Mouse (Mus musculus) kidney, embryonic 15.5 days (tissue): Measurements from ENCODE around the gene Tceanc. TPM values are rescaled to one million over a fixed set of nuclear protein-coding genes. Genes with fewer than 3 reads are reported as not detected.
A peak's percentile ranks its signal among the peaks of the same experiment; 100 is the strongest.

ENCODE experiments used
- ATAC-seq: fragments of 200-750 bp; cut with Nextera tagmentation; replicated peaks from 2 replicates; pipeline ENCODE4 v1.8.0; 2017; ENCODE audit warnings: moderate TSS enrichment; ENCODE audit not compliant: low FRiP score
- H3K27ac ChIP-seq: fragments of 300-500 bp; sonication (generic); 2 replicates; pipeline ENCODE4 v1.5.1; 2015; ENCODE audit warnings: mild to moderate bottlenecking, inconsistent platforms
- H3K27me3 ChIP-seq: fragments of 300-500 bp; sonication (generic); 2 replicates; pipeline ENCODE4 v1.6.1; 2015; ENCODE audit warnings: inconsistent platforms
- H3K36me3 ChIP-seq: fragments of 300-500 bp; sonication (generic); 2 replicates; pipeline ENCODE4 v1.6.1; 2015; ENCODE audit warnings: inconsistent platforms
- H3K4me1 ChIP-seq: fragments of 300-500 bp; sonication (generic); 2 replicates; pipeline ENCODE4 v1.6.1; 2015; ENCODE audit warnings: inconsistent platforms
- H3K4me2 ChIP-seq: fragments of 300-500 bp; sonication (generic); 2 replicates; pipeline ENCODE4 v1.6.1; 2015; ENCODE audit warnings: moderate library complexity, mild to moderate bottlenecking, inconsistent platforms
- H3K4me3 ChIP-seq: fragments of 300-500 bp; sonication (generic); replicated peaks from 2 replicates; pipeline ENCODE4 v1.5.1; 2015; ENCODE audit warnings: mild to moderate bottlenecking, inconsistent platforms
- H3K9ac ChIP-seq: fragments of 300-500 bp; sonication (generic); 2 replicates; pipeline ENCODE4 v1.6.1; 2015; ENCODE audit warnings: mild to moderate bottlenecking, inconsistent platforms
- H3K9me3 ChIP-seq: fragments of 300-500 bp; sonication (generic); replicated peaks from 2 replicates; pipeline ENCODE4 v1.6.1; 2016; ENCODE audit warnings: inconsistent platforms
- WGBS: fragments of 180-500 bp; shearing (Covaris S2); methylation state at CpG from one replicate; pipeline ENCODE4 v1.1.7; 2015; ENCODE audit warnings: mixed read lengths; 5-methylcytosine and 5-hydroxymethylcytosine counted together
- polyA plus RNA-seq: library from polyadenylated mRNA; unstranded; fragments of >200 nt; fragmentation: Nextera tagmentation; extraction: Ambion mirVana; gene quantifications from 2 replicates; pipeline ENCODE4 v1.2.1, GENCODE M21; 2015

Gene Tceanc
- polyA plus RNA-seq = 8.7 and 8.8 TPM in 2 replicates

DNA sequence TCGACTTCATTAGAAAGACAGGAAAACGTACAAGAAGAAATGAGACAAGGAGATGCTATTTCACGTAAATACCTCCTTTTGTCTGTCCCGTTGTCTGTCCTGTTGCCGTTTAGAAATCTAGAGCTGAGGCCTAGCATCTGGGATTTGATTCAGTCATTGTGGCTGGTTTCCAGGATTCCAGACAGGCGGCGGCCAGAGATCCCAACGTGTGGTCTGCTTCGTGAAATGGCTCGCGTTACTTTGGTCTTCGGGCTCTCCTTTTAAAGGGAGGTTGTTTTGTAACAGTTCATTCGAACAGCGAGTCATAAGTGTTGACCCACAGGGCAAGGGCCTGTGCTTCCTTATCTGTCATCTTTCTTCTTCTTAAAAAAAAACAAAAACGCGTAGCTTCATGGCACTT, at the start of gene Tceanc:
Gene Tceanc (minus strand): TSS at position 223 of the 400 bp plus-strand sequence.
- Histone ChIP-seq H3K27ac (no peak within 1 kb of the TSS), H3K36me3 (no peaks in the 10 kb centered on the region), H3K4me1 (0 out of 2 replicates have a peak, but pooled peaks cover 7% of the 10 kb centered on the region), H3K4me3 (no peak within 1 kb of the TSS), H3K4me2 (no peak within 1 kb of the TSS), H3K27me3 (peaks cover 32% of the 10 kb centered on the region), H3K9ac (no peak within 1 kb of the TSS), H3K9me3 (no peaks in the 10 kb centered on the region)
- WGBS = 71% methylated on average over 16 of the region's 16 CpGs
- ATAC-seq = no peak

DNA sequence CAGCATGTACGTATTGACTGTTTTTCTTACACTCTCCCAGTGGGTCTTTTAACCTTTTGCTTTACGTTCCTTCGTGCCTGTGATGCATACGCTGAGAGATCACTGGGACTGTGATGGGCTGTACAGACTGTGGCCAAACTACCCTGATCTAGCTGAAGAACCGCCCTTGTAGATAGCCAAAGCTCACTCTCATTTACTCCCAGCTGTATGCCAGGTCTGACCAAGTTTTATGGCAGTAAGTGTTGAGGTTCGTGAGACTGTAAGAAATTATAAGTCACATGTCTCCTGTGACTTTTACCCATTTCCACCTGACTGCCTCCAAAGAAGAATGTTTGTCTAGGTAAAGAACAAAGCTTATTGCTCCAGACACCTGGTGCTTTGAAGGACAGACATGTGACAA, 47.6 kb upstream of the Tceanc start:
- Histone ChIP-seq H3K36me3 (no peaks in the 10 kb centered on the region), H3K9ac (no peak overlapping the region), H3K9me3 (no peaks in the 10 kb centered on the region), H3K4me1 (no peaks in the 10 kb centered on the region), H3K4me2 (no peak overlapping the region), H3K27ac (no peak overlapping the region), H3K4me3 (no peak overlapping the region), H3K27me3 (peaks cover 15% of the 10 kb centered on the region)
- WGBS = 78% methylated on average over 6 of the region's 6 CpGs
- no peak for ATAC-seq

DNA sequence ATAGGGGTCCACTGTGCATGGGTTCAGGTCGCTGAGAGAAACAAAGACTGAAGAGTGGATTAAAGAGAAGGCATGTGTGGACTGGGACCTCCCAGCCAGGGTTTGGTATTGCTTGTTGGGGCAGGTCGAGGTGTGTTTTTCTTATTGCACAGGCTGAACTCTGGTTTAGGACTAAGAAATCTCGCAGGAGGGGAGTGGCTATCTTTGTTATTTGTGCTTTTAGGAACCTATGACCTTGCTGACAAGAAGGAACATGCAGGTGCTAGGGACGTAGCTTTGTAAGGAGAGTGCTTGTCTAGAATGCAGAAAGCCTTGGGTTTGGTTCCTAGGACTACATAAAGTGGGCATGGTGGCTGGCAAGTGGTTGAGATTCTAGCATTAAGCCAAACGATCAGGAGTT, 47.0 kb upstream of the Tceanc start:
- Histone ChIP-seq H3K4me1 (no peaks in the 10 kb centered on the region), H3K4me2 (no peak overlapping the region), H3K27me3 (peaks cover 15% of the 10 kb centered on the region), H3K27ac (no peak overlapping the region), H3K36me3 (no peaks in the 10 kb centered on the region), H3K9me3 (no peaks in the 10 kb centered on the region), H3K9ac (no peak overlapping the region), H3K4me3 (no peak overlapping the region)
- WGBS = 67% methylated on average over 5 of the region's 5 CpGs
- ATAC-seq = no peak

DNA sequence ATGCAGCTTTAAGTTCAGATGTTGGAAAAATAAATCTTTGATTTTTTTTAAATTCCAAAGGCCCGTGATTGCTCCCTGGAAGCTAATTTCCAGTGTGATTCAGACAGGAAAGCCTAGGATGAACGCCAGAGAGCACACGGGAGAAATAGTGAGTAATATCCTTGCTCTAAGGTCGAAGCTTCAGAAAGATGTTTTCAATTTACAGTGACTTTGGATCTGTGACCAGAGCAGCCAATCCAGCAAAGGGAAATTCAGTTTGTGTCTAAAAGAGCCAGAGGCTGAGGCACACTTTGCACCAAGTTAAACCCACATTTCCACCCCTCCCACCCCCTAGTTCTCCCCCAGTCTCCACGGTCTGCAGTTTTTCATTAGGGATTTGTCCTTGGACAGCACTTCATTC, 46.5 kb upstream of the Tceanc start:
- no peak overlapping the region for H3K9ac ChIP-seq

DNA sequence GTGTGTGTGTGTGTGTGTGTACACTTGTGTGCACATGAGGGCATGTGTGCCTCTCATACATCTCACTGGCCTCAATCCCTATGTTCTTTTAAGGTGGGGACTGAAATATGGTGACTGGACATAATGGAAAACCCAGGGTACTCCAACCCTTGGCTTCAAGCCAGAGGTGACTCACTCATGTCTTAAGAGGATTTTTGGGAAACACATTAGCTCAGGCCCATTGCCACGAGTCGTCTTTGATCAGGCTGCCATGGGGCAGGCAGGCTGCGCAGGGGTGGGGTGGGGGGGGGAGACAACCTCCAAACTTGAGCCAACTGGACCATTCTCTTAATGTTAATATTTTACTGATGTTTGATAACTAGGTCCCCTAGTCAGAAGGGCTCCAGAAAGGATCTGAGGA, 41.0 kb upstream of the Tceanc start:
- Histone ChIP-seq H3K36me3 (no peaks in the 10 kb centered on the region), H3K9ac (no peak overlapping the region), H3K4me3 (no peak overlapping the region), H3K9me3 (no peaks in the 10 kb centered on the region), H3K27ac (no peak overlapping the region), H3K4me1 (no peaks in the 10 kb centered on the region), H3K4me2 (no peak overlapping the region), H3K27me3 (0 out of 2 replicates have a peak, but pooled peaks cover 3% of the 10 kb centered on the region)
- peak; percentile 52; the same call in 1 of the 2 replicates for ATAC-seq
- WGBS = 55% methylated on average over 3 of the region's 3 CpGs

More for the DNA sequence above, 46.5 kb upstream of the Tceanc start:
- H3K4me2 ChIP-seq = no peak overlapping the region
- no peaks in the 10 kb centered on the region for H3K36me3 ChIP-seq
- no peak overlapping the region for H3K4me3 ChIP-seq
- no peaks in the 10 kb centered on the region for H3K4me1 ChIP-seq
- 55% methylated on average over 5 of the region's 5 CpGs for WGBS
- H3K27me3 ChIP-seq = peaks cover 15% of the 10 kb centered on the region
- no peaks in the 10 kb centered on the region for H3K9me3 ChIP-seq
- ATAC-seq = no peak
- no peak overlapping the region for H3K27ac ChIP-seq

- ATAC-seq = peak; percentile 25; the same call in 1 of the 2 replicates
Measured at GRCm38 (mm10) chrX:166552355-166552754, 34.0 kb upstream of the Tceanc start.

DNA sequence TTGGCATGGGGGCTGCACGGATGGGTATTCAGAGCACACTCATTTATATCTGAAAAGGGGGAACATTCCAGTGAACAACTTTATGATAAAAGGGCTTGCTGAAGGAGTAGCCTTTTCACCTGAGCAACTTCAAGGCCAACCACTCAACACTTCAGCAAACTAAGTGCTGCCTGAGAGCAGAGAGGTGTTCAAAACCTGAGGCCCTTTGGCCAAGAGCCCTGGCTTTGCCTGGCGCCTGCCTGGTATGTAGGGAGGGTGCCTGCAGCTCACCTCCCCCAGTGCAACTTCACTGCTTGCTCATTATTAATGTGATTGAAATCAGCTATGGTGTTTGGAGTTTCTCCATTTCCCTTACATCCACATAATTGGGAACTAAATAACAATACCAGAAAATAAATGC, 28.1 kb upstream of the Tceanc start:
- no peak overlapping the region for H3K4me2 ChIP-seq
- no peaks in the 10 kb centered on the region for H3K4me1 ChIP-seq
- no peak overlapping the region for H3K27ac ChIP-seq
- ATAC-seq = no peak
- no peaks in the 10 kb centered on the region for H3K9me3 ChIP-seq
- no peak overlapping the region for H3K9ac ChIP-seq
- no peak overlapping the region for H3K4me3 ChIP-seq
- H3K36me3 ChIP-seq = no peaks in the 10 kb centered on the region
- WGBS = 68% methylated on average over 2 of the region's 2 CpGs
- H3K27me3 ChIP-seq = peaks cover 24% of the 10 kb centered on the region

More at GRCm38 (mm10) chrX:166552355-166552754, 34.0 kb upstream of the Tceanc start:
- H3K9ac ChIP-seq = no peak overlapping the region
- H3K4me3 ChIP-seq = no peak overlapping the region
- 74% methylated on average over 7 of the region's 7 CpGs for WGBS
- no peaks in the 10 kb centered on the region for H3K9me3 ChIP-seq
- no peak overlapping the region for H3K27ac ChIP-seq
- H3K36me3 ChIP-seq = no peaks in the 10 kb centered on the region
- peaks cover 9% of the 10 kb centered on the region for H3K27me3 ChIP-seq
- H3K4me1 ChIP-seq = no peaks in the 10 kb centered on the region
- no peak overlapping the region for H3K4me2 ChIP-seq

DNA sequence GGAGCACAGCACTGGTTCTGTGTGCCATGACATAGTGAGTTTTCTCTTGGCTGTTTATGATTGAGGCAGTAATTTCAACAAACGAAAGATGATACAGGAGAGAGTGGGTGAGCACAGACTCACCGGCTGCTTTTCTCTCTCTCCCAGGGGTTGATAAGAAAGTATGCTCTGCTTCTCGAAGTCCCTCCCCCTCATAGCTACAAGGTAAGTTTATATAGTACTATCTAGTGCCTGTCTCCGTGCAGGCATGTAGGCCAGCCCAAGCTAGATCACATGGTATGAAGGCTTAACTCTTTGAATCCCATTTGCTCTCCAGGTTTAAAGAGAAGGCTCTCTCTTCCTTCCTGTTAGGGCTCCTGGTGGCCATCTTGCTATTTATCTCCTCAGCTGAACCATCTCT, 16.8 kb upstream of the Tceanc start:
- no peaks in the 10 kb centered on the region for H3K4me1 ChIP-seq
- H3K27ac ChIP-seq = no peak overlapping the region
- H3K27me3 ChIP-seq = peaks cover 23% of the 10 kb centered on the region; the same call in 1 of the 2 replicates
- H3K9ac ChIP-seq = no peak overlapping the region
- no peak overlapping the region for H3K4me3 ChIP-seq
- 61% methylated on average over 4 of the region's 4 CpGs for WGBS
- no peaks in the 10 kb centered on the region for H3K9me3 ChIP-seq
- no peak for ATAC-seq
- H3K36me3 ChIP-seq = no peaks in the 10 kb centered on the region
- H3K4me2 ChIP-seq = no peak overlapping the region

DNA sequence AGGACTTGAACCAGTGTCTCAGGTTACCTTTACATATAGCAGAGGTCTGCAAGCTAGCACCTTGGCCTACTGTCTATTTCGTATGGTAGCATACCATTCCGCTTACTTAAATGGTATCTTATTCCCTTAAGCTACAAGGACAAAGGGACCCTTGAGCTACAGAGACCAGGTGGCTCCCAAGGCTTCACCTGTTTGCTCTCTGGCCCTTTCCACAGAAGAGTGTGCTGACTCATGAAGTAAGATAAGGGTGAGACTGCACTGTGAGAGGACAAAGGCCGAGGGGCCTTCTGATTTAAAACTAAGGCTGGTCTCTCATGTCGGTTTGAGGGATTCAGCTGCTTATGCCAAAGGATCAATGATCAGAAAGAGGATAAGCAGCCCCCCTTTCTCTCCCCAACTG, 15.1 kb upstream of the Tceanc start:
- ATAC-seq = no peak
- H3K27ac ChIP-seq = no peak overlapping the region
- H3K4me2 ChIP-seq = no peak overlapping the region
- 87% methylated on average over 4 of the region's 4 CpGs for WGBS
- no peaks in the 10 kb centered on the region for H3K9me3 ChIP-seq
- H3K9ac ChIP-seq = no peak overlapping the region
- no peak overlapping the region for H3K4me3 ChIP-seq
- no peaks in the 10 kb centered on the region for H3K4me1 ChIP-seq
- H3K27me3 ChIP-seq = peaks cover 28% of the 10 kb centered on the region
- H3K36me3 ChIP-seq = no peaks in the 10 kb centered on the region

GRCm38 (mm10) chrX:166531671-166532070, 13.3 kb upstream of the Tceanc start:
- H3K9ac ChIP-seq = no peak overlapping the region

DNA sequence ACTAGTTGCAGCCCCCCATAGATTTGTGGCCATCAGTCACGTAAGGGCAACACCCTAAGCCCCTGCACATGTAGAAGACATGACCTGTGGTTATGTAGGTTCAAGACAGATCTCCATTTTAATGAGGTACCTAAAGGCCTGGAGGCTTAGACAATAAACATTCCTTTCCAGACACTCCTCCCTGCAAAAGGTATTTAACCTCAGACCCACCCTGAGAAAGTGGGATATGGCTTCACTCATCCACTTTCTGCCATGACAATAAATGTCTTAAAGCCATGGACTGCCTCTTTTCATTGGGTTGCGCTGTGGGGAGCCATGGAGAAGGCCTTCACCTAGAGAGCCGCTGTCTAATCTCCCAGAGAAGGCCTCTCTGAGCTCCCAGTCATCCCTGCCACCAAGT, 9.8 kb upstream of the Tceanc start:
- H3K4me3 ChIP-seq = no peak overlapping the region
- H3K27me3 ChIP-seq = peaks cover 21% of the 10 kb centered on the region
- H3K4me2 ChIP-seq = no peak overlapping the region
- H3K9ac ChIP-seq = no peak overlapping the region
- WGBS = 76% methylated on average over 3 of the region's 3 CpGs
- no peak overlapping the region for H3K27ac ChIP-seq
- no peaks in the 10 kb centered on the region for H3K36me3 ChIP-seq
- ATAC-seq = no peak
- no peaks in the 10 kb centered on the region for H3K9me3 ChIP-seq
- H3K4me1 ChIP-seq = no peaks in the 10 kb centered on the region

More at GRCm38 (mm10) chrX:166531671-166532070, 13.3 kb upstream of the Tceanc start:
- Histone ChIP-seq H3K4me1 (no peaks in the 10 kb centered on the region), H3K4me3 (no peak overlapping the region), H3K9me3 (no peaks in the 10 kb centered on the region), H3K36me3 (no peaks in the 10 kb centered on the region), H3K4me2 (no peak overlapping the region), H3K27ac (no peak overlapping the region), H3K27me3 (peaks cover 33% of the 10 kb centered on the region)
- WGBS = 50% methylated on average over 6 of the region's 6 CpGs
- no peak for ATAC-seq

- H3K27me3 ChIP-seq = peaks cover 20% of the 10 kb centered on the region
- H3K27ac ChIP-seq = no peak overlapping the region
- H3K36me3 ChIP-seq = no peaks in the 10 kb centered on the region
- no peaks in the 10 kb centered on the region for H3K9me3 ChIP-seq
- H3K4me1 ChIP-seq = no peaks in the 10 kb centered on the region
- ATAC-seq = no peak
- WGBS = 82% methylated on average over 2 of the region's 2 CpGs
- no peak overlapping the region for H3K4me3 ChIP-seq
- H3K4me2 ChIP-seq = no peak overlapping the region
- H3K9ac ChIP-seq = no peak overlapping the region
Measured at GRCm38 (mm10) chrX:166525637-166526315, 7.4 kb upstream of the Tceanc start.

- no peak overlapping the region for H3K27ac ChIP-seq
- no peak for ATAC-seq
- H3K36me3 ChIP-seq = no peaks in the 10 kb centered on the region
- no peak overlapping the region for H3K9ac ChIP-seq
- H3K4me3 ChIP-seq = no peak overlapping the region
- peaks cover 29% of the 10 kb centered on the region for H3K27me3 ChIP-seq
- H3K4me1 ChIP-seq = no peaks in the 10 kb centered on the region
- no peak overlapping the region for H3K4me2 ChIP-seq
- H3K9me3 ChIP-seq = no peaks in the 10 kb centered on the region
- WGBS = 82% methylated on average over 5 of the region's 5 CpGs
Measured at GRCm38 (mm10) chrX:166520782-166521181, 2.4 kb upstream of the Tceanc start.
